Mouse (Mus musculus) forebrain, embryonic 10.5 days (tissue): ENCODE data around the gene Ccdc57. TPM values are rescaled to one million over a fixed set of nuclear protein-coding genes. Genes with fewer than 3 reads are reported as not detected.

Experiments
- DNase-seq: peaks from one replicate; pipeline ENCODE4 v3.0.0-alpha.2; 2017; ENCODE audit warnings: low spot score; ENCODE audit errors: extremely low spot score
- H3K27ac ChIP-seq: fragments of 300-500 bp; sonication (generic); 2 replicates; pipeline ENCODE4 v1.5.1; 2016; ENCODE audit warnings: mild to moderate bottlenecking
- H3K27me3 ChIP-seq: fragments of 300-500 bp; sonication (generic); 2 replicates; pipeline ENCODE4 v1.6.1; 2016; ENCODE audit warnings: mild to moderate bottlenecking; ENCODE audit not compliant: poor library complexity, severe bottlenecking
- H3K36me3 ChIP-seq: fragments of 300-500 bp; sonication (generic); replicated peaks from 2 replicates; pipeline ENCODE4 v1.6.1; 2016; ENCODE audit warnings: mild to moderate bottlenecking, moderate library complexity
- H3K4me1 ChIP-seq: fragments of 300-500 bp; sonication (generic); 2 replicates; pipeline ENCODE4 v1.6.1; 2016
- H3K4me3 ChIP-seq: fragments of 300-500 bp; sonication (generic); 2 replicates; pipeline ENCODE4 v1.5.1; 2016; ENCODE audit warnings: mild to moderate bottlenecking, moderate library complexity
- H3K9me3 ChIP-seq: fragments of 300-500 bp; sonication (generic); 2 replicates; pipeline ENCODE4 v1.6.1; 2016; ENCODE audit warnings: mild to moderate bottlenecking, moderate library complexity
- WGBS: fragments of 180-500 bp; shearing (Covaris S2); methylation state at CpG from one replicate; pipeline ENCODE4 v1.1.7; 2016; 5-methylcytosine and 5-hydroxymethylcytosine counted together
- polyA plus RNA-seq: library from polyadenylated mRNA; unstranded; fragments of >200 nt; fragmentation: Nextera tagmentation; extraction: Ambion mirVana; gene quantifications from 2 replicates; pipeline ENCODE4 v1.2.1, GENCODE M21; 2016

Ccdc57 gene
- polyA plus RNA-seq: 7.9 and 8.6 TPM in 2 replicates

DNA sequence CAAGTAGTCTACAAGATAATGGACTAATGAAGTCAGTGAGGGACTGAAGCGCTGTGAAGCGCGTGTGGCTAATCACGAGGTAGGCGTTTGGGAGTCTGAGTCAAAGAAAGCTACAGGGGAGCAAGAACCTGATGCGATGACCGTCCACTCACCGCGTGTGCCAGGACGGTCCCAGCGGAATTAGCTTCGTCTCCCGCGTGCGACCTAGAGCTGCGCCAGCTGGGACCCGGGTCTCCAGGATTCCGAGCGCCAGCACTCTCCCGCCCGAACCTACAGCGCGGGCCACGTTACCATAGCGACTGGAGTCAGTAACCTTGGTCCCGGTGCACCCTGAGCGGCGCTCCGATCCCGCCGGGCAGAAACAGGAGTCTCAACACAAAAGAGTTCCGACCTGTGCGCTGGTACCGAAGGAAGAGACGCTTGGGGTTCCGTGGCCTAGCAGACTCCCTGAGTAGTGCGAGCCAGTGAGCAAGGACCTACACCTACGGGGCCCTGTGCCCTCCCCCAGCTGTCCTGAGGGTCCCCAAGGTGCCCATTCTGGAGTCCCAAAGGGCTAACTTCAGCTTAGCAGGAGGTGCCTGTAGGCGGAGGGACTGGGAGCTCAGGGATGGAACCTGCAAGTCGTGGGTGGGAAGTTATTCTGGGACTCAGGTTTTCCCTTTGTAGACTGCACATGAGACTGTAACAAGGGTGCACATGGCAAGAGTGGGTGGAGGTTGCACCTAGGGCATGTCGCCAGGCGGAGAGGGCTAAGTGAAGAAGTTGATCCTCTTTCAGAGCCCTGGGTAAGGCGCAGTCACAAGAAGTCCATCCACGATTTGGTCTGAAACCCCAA lies at the start of gene Ccdc57:
Ccdc57 (minus strand) TSS at position 309 of the 835 bp plus-strand sequence.
- DNase-seq: peak; percentile 89
- peak within 1 kb of the TSS; percentile 88 for H3K27ac ChIP-seq
- peaks cover 18% of the 10 kb centered on the region for H3K4me1 ChIP-seq
- peaks cover 4% of the 10 kb centered on the region; the same call in 1 of the 2 replicates for H3K9me3 ChIP-seq
- no peaks in the 10 kb centered on the region for H3K27me3 ChIP-seq
- 9% methylated on average over 44 of the region's 44 CpGs for WGBS
- H3K4me3 ChIP-seq: peak within 1 kb of the TSS; percentile 60
- peaks cover 21% of the 10 kb centered on the region for H3K36me3 ChIP-seq

DNA sequence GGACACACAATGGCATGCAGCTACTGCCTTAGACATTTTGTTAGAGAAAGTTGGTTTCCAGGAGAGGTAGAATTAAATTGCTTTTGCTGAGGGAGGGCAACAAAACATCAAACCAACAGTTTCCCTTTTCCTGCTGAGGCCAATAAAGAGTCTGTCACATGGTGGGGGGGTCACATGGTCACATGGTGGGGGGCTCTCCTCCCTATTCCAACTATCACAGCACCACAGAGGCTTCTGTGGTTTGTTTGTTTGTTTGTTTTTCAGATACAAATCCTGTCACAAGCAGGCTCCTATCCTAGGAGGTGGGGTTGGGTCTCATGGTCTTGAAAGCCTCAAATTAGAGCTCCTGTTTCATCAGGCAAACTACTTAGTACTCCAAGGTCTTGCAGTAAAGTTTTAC lies 49.8 kb upstream of the Ccdc57 start:
- Histone ChIP-seq H3K36me3 (peaks cover 99% of the 10 kb centered on the region), H3K27me3 (no peaks in the 10 kb centered on the region)

DNA sequence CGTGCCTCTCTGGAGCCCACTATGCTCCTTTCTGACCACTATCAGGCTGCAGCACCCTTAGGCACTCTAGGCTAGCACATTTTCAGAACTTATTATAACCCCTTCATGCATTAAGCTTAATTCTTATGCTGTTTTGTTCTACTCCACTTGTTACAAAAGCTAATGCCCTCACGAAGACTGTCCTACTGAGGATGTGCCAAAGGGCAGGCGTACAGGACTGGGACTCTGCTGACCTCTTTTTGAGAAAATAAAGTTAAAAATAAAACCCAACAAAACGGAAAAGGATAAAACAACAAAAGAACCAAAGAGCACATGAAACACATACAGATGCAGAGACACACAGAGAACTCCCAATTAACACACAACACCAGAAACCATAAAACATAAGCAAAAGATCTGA lies 49.0 kb upstream of the Ccdc57 start:
- Histone ChIP-seq H3K9me3 (no peaks in the 10 kb centered on the region), H3K27ac (no peak overlapping the region), H3K27me3 (no peaks in the 10 kb centered on the region), H3K36me3 (peaks cover 99% of the 10 kb centered on the region), H3K4me3 (no peak overlapping the region), H3K4me1 (no peaks in the 10 kb centered on the region)
- DNase-seq: no peak
- WGBS: 93% methylated on average over 4 of the region's 4 CpGs

More for the DNA sequence above, 49.8 kb upstream of the Ccdc57 start:
- Histone ChIP-seq H3K4me3 (no peak overlapping the region), H3K9me3 (no peaks in the 10 kb centered on the region), H3K4me1 (peaks cover 3% of the 10 kb centered on the region; the same call in 1 of the 2 replicates), H3K27ac (no peak overlapping the region)
- no peak for DNase-seq

DNA sequence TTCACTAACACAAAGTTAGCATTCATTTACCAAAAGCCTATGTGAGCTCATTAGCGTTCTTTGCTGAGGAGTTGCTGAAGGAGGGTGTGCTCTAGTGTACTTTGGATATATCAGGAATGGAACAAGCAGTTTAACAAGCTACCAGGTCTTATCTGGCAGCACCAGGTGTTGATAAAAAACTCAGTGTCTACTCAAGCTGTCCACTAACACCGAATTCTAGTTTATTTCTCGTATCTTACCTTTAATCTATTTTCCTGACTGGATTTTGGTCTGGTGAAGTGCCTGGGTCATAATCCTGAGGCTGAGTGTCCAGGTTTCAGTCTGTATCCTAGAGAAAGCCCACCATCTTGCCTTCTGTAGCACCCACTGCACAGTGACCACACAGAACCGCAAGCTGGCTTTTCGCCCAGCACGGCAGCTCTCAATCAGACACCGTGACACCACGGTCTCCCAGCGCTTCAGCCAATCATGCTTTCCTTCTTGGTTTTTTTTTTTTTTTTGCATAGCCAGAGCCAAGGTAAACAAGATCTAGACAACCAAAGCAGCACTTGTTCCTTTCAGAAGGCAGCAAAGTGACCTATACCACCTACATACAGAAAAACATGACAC lies 47.9 kb upstream of the Ccdc57 start:
- H3K9me3 ChIP-seq: no peaks in the 10 kb centered on the region
- 88% methylated on average over 9 of the region's 9 CpGs for WGBS
- H3K4me1 ChIP-seq: no peaks in the 10 kb centered on the region
- H3K36me3 ChIP-seq: peaks cover 99% of the 10 kb centered on the region
- no peaks in the 10 kb centered on the region for H3K27me3 ChIP-seq
- H3K4me3 ChIP-seq: no peak overlapping the region
- no peak overlapping the region for H3K27ac ChIP-seq
- DNase-seq: no peak

GRCm38 (mm10) chr11:120979711-120980426 lies 47.2 kb upstream of the Ccdc57 start:
- Histone ChIP-seq H3K36me3 (peaks cover 99% of the 10 kb centered on the region), H3K4me1 (no peaks in the 10 kb centered on the region), H3K27me3 (no peaks in the 10 kb centered on the region), H3K4me3 (no peak overlapping the region), H3K9me3 (no peaks in the 10 kb centered on the region), H3K27ac (no peak overlapping the region)
- DNase-seq: no peak
- WGBS: 92% methylated on average over 8 of the region's 8 CpGs

GRCm38 (mm10) chr11:120973318-120973717 lies 40.6 kb upstream of the Ccdc57 start:
- Histone ChIP-seq H3K36me3 (peaks cover 100% of the 10 kb centered on the region), H3K4me3 (no peak overlapping the region), H3K27ac (no peak overlapping the region), H3K9me3 (no peaks in the 10 kb centered on the region), H3K4me1 (no peaks in the 10 kb centered on the region), H3K27me3 (no peaks in the 10 kb centered on the region)
- no peak for DNase-seq
- 92% methylated on average over 6 of the region's 6 CpGs for WGBS

DNA sequence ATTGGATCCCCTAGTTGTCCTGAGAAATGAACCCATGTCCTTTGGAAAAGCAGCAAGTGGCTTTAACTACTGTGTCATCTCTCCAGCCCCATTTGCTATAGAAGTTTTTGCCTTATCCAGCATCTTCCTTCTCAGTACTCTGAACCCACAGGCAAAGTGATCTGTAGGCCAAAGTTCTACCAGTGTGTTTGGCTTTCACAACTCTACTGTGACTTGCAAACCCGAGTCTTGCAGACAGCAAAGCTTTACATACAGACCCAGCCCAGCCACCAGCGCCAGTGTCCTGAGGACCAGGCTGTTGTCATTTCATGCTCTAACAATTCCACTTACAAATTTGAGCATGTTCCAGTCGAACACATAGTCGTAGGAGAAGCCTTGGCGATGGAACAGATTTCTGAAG lies 38.6 kb upstream of the Ccdc57 start:
- H3K27me3 ChIP-seq: no peaks in the 10 kb centered on the region
- 95% methylated on average over 5 of the region's 5 CpGs for WGBS
- no peak overlapping the region for H3K27ac ChIP-seq
- H3K9me3 ChIP-seq: no peaks in the 10 kb centered on the region
- H3K4me1 ChIP-seq: no peaks in the 10 kb centered on the region
- H3K36me3 ChIP-seq: peaks cover 100% of the 10 kb centered on the region
- H3K4me3 ChIP-seq: no peak overlapping the region
- no peak for DNase-seq

GRCm38 (mm10) chr11:120969742-120970141 lies 37.1 kb upstream of the Ccdc57 start:
- DNase-seq: no peak
- H3K4me3 ChIP-seq: no peak overlapping the region
- 95% methylated on average over 5 of the region's 5 CpGs for WGBS
- H3K4me1 ChIP-seq: peaks cover 5% of the 10 kb centered on the region
- H3K9me3 ChIP-seq: no peaks in the 10 kb centered on the region
- no peaks in the 10 kb centered on the region for H3K27me3 ChIP-seq
- H3K27ac ChIP-seq: no peak overlapping the region
- peaks cover 100% of the 10 kb centered on the region for H3K36me3 ChIP-seq

DNA sequence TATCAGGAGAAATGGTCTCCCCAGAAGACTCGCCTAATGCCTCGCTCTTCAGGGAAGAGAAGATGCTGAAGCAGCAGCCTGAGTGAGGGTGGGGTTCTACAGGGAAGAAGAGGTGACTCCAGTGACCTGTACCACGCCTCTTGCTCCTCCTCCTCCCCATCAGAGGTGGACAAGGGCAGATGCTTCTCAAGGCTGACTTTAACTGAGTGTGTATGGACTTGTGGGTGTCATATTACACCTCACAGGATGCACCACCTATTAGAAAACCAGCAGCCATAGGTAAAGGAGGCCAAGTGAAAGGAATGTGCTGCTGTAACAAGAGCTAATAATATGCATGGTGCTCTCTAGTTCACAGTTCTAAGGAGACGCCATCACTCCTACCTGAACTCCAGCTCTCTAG lies 32.9 kb upstream of the Ccdc57 start:
- H3K36me3 ChIP-seq: peaks cover 100% of the 10 kb centered on the region
- H3K27me3 ChIP-seq: no peaks in the 10 kb centered on the region
- H3K4me1 ChIP-seq: peaks cover 11% of the 10 kb centered on the region
- no peak overlapping the region for H3K4me3 ChIP-seq
- no peak overlapping the region for H3K27ac ChIP-seq
- no peak for DNase-seq
- H3K9me3 ChIP-seq: no peaks in the 10 kb centered on the region
- 89% methylated on average over 4 of the region's 4 CpGs for WGBS

DNA sequence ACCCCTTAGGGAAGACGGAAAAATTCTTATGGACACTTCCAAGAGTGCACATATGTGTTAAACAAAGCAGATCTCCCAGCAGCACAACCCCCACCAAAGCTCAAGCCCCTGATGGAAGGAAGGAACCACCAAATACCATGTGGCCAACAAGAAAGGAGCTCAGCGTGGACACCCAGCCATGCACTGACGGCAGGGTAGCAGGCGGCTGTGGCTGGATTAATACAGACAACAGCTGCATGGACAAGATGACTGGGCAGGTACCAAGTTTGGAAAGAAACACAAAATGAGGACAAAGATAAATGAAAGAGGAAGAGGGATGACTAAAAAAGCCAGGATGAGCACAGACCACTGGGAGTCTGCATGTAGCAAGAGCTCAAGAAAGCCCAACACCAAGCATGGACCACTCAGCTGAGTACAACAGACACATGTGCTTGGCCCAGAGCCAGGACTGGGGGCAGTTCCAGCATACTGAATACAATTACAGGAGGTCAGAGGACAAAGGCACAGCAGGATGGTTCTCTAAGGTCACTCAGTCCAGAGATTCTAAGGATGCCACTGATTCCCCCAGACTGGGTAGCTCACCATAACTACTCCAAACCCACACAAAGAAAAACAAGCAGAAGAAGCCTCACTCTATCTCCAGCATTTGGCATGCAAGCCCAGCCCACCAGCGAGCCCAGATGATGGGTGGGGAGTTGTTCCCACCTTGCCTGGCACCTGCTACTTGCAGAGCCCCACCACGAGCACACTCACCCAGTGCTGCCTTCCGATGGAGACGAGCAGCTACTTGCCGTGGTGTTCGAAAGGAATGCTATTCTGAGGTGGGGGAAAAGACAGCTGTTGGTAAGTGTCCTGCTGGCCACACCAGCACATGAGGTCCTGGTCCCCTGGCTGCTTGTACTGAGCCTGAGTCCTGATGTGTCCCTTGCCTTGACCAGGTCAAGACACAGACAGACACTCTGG lies 31.8 kb upstream of the Ccdc57 start:
- H3K9me3 ChIP-seq: no peaks in the 10 kb centered on the region
- no peak overlapping the region for H3K4me3 ChIP-seq
- peaks cover 13% of the 10 kb centered on the region for H3K4me1 ChIP-seq
- no peaks in the 10 kb centered on the region for H3K27me3 ChIP-seq
- DNase-seq: no peak
- 85% methylated on average over 10 of the region's 10 CpGs for WGBS
- peaks cover 100% of the 10 kb centered on the region for H3K36me3 ChIP-seq
- H3K27ac ChIP-seq: no peak overlapping the region

GRCm38 (mm10) chr11:120962909-120963308 lies 30.2 kb upstream of the Ccdc57 start:
- peaks cover 22% of the 10 kb centered on the region for H3K4me1 ChIP-seq
- no peak overlapping the region for H3K27ac ChIP-seq
- no peaks in the 10 kb centered on the region for H3K9me3 ChIP-seq
- H3K4me3 ChIP-seq: no peak overlapping the region
- no peak for DNase-seq
- 93% methylated on average over 7 of the region's 7 CpGs for WGBS
- peaks cover 100% of the 10 kb centered on the region for H3K36me3 ChIP-seq
- H3K27me3 ChIP-seq: no peaks in the 10 kb centered on the region
